Mouse (Mus musculus): ENCODE data around the gene Arfgef2. TPM values are rescaled to one million over a fixed set of nuclear protein-coding genes. Genes with fewer than 3 reads are reported as not detected.

The Arfgef2 gene
- 5.2 and 6.1 TPM in 2 replicates for polyA plus RNA-seq (2014; fragmentation: Nextera tagmentation; extraction: Ambion mirVana)

DNA sequence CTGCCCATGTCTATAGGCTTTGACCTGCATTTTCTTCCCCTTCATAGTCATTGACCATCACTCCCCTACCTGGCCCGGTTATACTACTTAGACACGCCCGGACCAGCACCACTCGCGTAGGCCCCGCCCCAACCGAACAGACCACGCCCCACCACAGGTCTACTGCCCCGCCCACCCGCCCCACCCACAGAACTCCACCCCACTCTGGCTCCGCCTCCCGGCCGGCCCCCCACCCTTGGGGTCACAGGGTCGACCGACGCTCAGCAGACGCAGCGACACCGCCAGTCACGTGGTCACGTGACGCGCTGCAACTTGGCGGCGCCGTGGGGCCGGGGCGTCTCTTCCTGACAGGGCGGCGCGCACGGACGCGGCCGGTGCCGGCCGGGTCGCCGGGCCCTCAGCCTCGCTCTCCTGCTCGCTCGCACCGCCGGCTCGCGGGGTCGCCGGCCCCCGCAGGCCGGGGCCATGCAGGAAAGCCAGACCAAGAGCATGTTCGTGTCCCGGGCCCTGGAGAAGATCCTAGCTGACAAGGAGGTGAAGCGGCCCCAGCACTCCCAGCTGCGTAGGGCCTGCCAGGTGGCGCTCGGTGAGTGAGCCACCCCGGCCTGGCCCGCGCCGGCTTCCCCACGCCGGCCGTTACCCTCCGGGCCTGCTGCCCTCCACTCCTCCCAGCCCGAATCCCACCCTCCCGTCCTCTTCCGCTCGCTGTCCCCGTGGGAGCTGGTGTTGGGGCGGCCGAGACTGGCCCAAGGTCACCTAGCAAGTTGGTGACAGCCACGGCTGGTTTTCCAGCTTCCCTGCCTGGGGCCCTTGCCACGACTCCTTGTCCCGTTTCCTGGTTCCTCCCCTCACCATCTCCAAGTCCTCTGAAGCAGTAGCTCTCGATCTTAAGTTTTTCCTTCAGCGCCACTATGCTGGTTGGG, at the start of gene Arfgef2:
Arfgef2 (plus strand) TSS at position 339 of the 923 bp plus-strand sequence.
- Histone ChIP-seq H3K9me3 (ENCODE audit: control insufficient read depth, low read length) (no peaks in the 10 kb centered on the region), H3K4me1 (replicated peaks; ENCODE audit: control insufficient read depth, insufficient read depth, low read length) (no peaks in the 10 kb centered on the region), H3K4me3 (ENCODE audit: low read depth, low read length) (peak within 1 kb of the TSS; percentile 79), H3K9ac (ENCODE audit: low read length) (peak within 1 kb of the TSS; percentile 80), H3K27ac (ENCODE audit: low read depth, low read length) (no peak within 1 kb of the TSS), H3K4me2 (ENCODE audit: low read depth, low read length, severe bottlenecking) (peak within 1 kb of the TSS; percentile 92), H3K36me3 (ENCODE audit: control insufficient read depth, insufficient read depth, low read length) (no peaks in the 10 kb centered on the region), H3K27me3 (ENCODE audit: control insufficient read depth, insufficient read depth, low read length) (no peaks in the 10 kb centered on the region)
- DNase-seq (ENCODE audit: low spot score) (peak; percentile 91), ATAC-seq (replicated peaks; ENCODE audit: low FRiP score) (peak; percentile 89)
- WGBS = under 1% methylated on average over 69 of the region's 76 CpGs

DNA sequence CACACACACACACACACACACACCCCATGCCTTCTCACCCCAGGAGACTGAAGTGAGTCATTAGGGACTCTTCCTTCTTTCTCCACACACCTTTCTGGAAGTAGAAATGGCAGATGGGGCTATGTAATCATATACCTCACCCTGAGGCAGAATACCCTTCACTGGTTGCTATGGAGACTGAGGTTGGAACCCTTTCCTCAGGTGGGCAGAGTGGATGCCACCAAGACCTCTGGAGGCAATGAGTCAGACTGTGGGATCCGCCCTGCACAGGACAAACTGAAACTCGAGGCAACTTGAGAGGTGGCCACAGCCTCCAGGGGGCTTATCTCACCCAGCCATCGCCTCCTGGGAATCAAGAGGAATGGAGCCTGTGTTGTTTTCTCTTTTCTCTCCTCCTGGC, 47.4 kb upstream of the Arfgef2 start:
- Histone ChIP-seq H3K9me3 (ENCODE audit: control insufficient read depth, low read length) (no peaks in the 10 kb centered on the region), H3K4me2 (ENCODE audit: low read depth, low read length, severe bottlenecking) (no peak overlapping the region), H3K4me1 (replicated peaks; ENCODE audit: control insufficient read depth, insufficient read depth, low read length) (no peaks in the 10 kb centered on the region), H3K27me3 (ENCODE audit: control insufficient read depth, insufficient read depth, low read length) (no peaks in the 10 kb centered on the region), H3K36me3 (ENCODE audit: control insufficient read depth, insufficient read depth, low read length) (no peaks in the 10 kb centered on the region), H3K27ac (ENCODE audit: low read depth, low read length) (no peak overlapping the region), H3K4me3 (ENCODE audit: low read depth, low read length) (no peak overlapping the region), H3K9ac (ENCODE audit: low read length) (no peak overlapping the region)
- 50% methylated on average over 3 of the region's 3 CpGs for WGBS
- ATAC-seq (replicated peaks; ENCODE audit: low FRiP score) = no peak
- DNase-seq (ENCODE audit: low spot score) = no peak

DNA sequence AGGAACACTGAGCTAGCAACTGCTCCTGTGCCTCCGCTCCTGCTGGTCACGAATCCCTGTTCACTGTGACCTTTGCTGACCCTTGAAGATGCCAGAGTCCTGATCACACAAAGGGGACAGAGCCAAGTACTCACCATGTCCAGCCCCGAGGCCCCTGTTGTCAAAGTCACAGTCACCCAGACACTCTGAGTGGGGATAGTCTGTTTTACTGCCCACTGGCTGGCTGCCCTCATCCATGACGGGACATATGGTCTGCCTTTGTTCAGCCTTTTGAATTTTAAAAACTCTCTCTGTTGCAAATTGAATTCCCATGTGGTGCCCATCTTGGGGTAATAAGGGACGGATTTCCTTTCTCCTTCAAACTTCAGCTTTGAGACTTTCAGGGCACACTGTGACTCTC, 41.3 kb upstream of the Arfgef2 start:
- Histone ChIP-seq H3K9me3 (ENCODE audit: control insufficient read depth, low read length) (no peaks in the 10 kb centered on the region), H3K4me1 (replicated peaks; ENCODE audit: control insufficient read depth, insufficient read depth, low read length) (no peaks in the 10 kb centered on the region), H3K9ac (ENCODE audit: low read length) (no peak overlapping the region), H3K4me3 (ENCODE audit: low read depth, low read length) (no peak overlapping the region), H3K4me2 (ENCODE audit: low read depth, low read length, severe bottlenecking) (no peak overlapping the region), H3K27me3 (ENCODE audit: control insufficient read depth, insufficient read depth, low read length) (no peaks in the 10 kb centered on the region), H3K36me3 (ENCODE audit: control insufficient read depth, insufficient read depth, low read length) (no peaks in the 10 kb centered on the region), H3K27ac (ENCODE audit: low read depth, low read length) (0 out of 2 replicates have a peak overlapping the region, but pooled peaks have one; percentile 3)
- DNase-seq (ENCODE audit: low spot score) (no peak), ATAC-seq (replicated peaks; ENCODE audit: low FRiP score) (no peak)
- 33% methylated on average over 5 of the region's 5 CpGs for whole genome bisulfite sequencing

DNA sequence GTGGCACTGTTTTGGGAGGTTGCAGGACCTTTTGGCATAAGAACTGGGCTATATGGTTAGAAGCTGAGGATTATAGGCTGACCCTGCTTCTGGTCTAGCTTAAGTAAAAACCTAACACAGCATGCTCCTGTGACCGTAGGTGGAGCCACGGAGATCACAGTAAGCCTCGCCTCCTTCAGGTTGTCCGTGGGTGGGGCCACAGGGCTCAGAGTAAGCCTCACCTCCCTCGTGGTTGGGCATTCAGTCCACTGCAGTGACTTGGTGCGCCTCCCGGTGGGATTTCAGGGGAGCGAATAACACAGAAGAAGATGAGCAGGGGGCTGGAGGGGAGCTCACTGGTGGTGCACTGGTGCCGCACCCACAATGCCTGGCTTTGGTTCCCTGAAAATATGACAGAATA, 37.8 kb upstream of the Arfgef2 start:
- H3K9ac ChIP-seq (ENCODE audit: low read length) = no peak overlapping the region
- no peaks in the 10 kb centered on the region for H3K4me1 ChIP-seq (replicated peaks; ENCODE audit: control insufficient read depth, insufficient read depth, low read length)
- no peaks in the 10 kb centered on the region for H3K27me3 ChIP-seq (ENCODE audit: control insufficient read depth, insufficient read depth, low read length)
- WGBS = 74% methylated on average over 9 of the region's 9 CpGs
- no peak for DNase-seq (ENCODE audit: low spot score)
- H3K9me3 ChIP-seq (ENCODE audit: control insufficient read depth, low read length) = no peaks in the 10 kb centered on the region
- H3K4me3 ChIP-seq (ENCODE audit: low read depth, low read length) = no peak overlapping the region
- no peaks in the 10 kb centered on the region for H3K36me3 ChIP-seq (ENCODE audit: control insufficient read depth, insufficient read depth, low read length)
- no peak for ATAC-seq (replicated peaks; ENCODE audit: low FRiP score)
- no peak overlapping the region for H3K27ac ChIP-seq (ENCODE audit: low read depth, low read length)
- no peak overlapping the region for H3K4me2 ChIP-seq (ENCODE audit: low read depth, low read length, severe bottlenecking)

DNA sequence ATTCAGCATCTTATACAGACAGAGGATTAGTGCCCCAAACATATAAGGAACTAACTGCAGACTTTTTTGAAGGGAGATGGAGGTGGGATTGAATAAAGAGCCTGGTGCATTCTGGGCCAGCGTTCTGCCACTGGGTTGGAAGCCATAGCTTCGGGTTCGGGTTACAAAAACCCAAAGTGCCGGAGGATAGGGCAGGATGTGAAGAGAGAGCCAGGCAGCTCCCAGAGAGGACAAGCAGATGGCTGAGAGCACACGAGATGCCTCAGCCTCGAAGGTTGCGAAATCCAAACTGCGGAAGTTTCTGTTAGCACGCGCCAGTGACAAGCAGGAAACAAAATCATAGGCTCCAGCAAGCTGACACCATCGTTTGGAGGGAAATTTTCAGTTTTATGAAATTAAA, 34.0 kb upstream of the Arfgef2 start:
- WGBS = 72% methylated on average over 11 of the region's 11 CpGs
- DNase-seq (ENCODE audit: low spot score) = no peak
- no peak overlapping the region for H3K4me2 ChIP-seq (ENCODE audit: low read depth, low read length, severe bottlenecking)
- H3K9me3 ChIP-seq (ENCODE audit: control insufficient read depth, low read length) = no peaks in the 10 kb centered on the region
- H3K27me3 ChIP-seq (ENCODE audit: control insufficient read depth, insufficient read depth, low read length) = no peaks in the 10 kb centered on the region
- H3K4me1 ChIP-seq (replicated peaks; ENCODE audit: control insufficient read depth, insufficient read depth, low read length) = no peaks in the 10 kb centered on the region
- ATAC-seq (replicated peaks; ENCODE audit: low FRiP score) = no peak
- no peak overlapping the region for H3K9ac ChIP-seq (ENCODE audit: low read length)
- no peak overlapping the region for H3K4me3 ChIP-seq (ENCODE audit: low read depth, low read length)
- no peaks in the 10 kb centered on the region for H3K36me3 ChIP-seq (ENCODE audit: control insufficient read depth, insufficient read depth, low read length)
- H3K27ac ChIP-seq (ENCODE audit: low read depth, low read length) = no peak overlapping the region

DNA sequence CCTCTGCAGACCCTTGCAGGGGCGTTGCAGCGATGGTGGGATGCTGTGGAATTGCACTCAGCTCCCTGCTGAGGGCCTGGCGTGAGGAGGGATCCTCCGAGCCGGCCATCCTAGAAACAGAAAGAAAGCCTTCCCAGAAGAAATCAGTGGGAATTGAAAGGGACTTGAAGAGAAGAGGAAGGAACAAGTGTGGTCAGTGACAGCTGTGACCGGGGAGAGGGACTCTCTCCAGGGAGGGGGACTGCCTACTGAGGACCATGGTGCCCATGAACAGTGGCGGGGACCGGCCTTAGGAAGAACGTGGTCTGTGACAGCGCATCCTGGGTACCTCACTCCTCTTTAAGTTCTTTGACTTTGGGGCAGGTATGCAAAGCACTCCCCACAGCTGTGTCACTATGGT, 31.8 kb upstream of the Arfgef2 start:
- no peak overlapping the region for H3K27ac ChIP-seq (ENCODE audit: low read depth, low read length)
- WGBS = 86% methylated on average over 10 of the region's 10 CpGs
- no peak for ATAC-seq (replicated peaks; ENCODE audit: low FRiP score)

DNA sequence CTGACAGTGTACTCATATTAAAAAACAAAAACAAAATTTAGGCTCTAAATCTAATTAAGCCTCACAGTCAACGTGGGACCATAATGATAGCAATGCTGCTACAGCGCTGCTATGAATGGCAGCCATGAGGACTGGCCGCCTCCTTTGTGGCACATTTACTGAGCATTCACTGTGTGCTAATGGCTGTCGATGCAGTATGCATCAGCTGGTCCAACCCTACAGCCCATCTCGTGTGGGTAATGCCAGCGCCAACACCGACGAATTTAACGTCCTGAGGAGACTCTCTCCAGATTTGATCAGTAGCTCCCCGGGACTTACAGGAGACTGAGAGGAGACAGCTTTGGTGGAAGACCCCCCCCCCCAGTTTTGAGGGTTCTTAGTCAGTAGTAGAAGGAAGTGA, 31.1 kb upstream of the Arfgef2 start:
- Histone ChIP-seq H3K36me3 (ENCODE audit: control insufficient read depth, insufficient read depth, low read length) (no peaks in the 10 kb centered on the region), H3K9me3 (ENCODE audit: control insufficient read depth, low read length) (no peaks in the 10 kb centered on the region), H3K27ac (ENCODE audit: low read depth, low read length) (no peak overlapping the region), H3K4me3 (ENCODE audit: low read depth, low read length) (no peak overlapping the region), H3K4me1 (replicated peaks; ENCODE audit: control insufficient read depth, insufficient read depth, low read length) (no peaks in the 10 kb centered on the region), H3K4me2 (ENCODE audit: low read depth, low read length, severe bottlenecking) (no peak overlapping the region), H3K9ac (ENCODE audit: low read length) (no peak overlapping the region), H3K27me3 (ENCODE audit: control insufficient read depth, insufficient read depth, low read length) (no peaks in the 10 kb centered on the region)
- DNase-seq (ENCODE audit: low spot score) = no peak
- ATAC-seq (replicated peaks; ENCODE audit: low FRiP score) = no peak
- 90% methylated on average over 10 of the region's 10 CpGs for WGBS

More for the DNA sequence above, 31.8 kb upstream of the Arfgef2 start:
- Histone ChIP-seq H3K9ac (ENCODE audit: low read length) (no peak overlapping the region), H3K4me2 (ENCODE audit: low read depth, low read length, severe bottlenecking) (no peak overlapping the region), H3K9me3 (ENCODE audit: control insufficient read depth, low read length) (no peaks in the 10 kb centered on the region), H3K27me3 (ENCODE audit: control insufficient read depth, insufficient read depth, low read length) (no peaks in the 10 kb centered on the region), H3K4me1 (replicated peaks; ENCODE audit: control insufficient read depth, insufficient read depth, low read length) (no peaks in the 10 kb centered on the region), H3K4me3 (ENCODE audit: low read depth, low read length) (no peak overlapping the region), H3K36me3 (ENCODE audit: control insufficient read depth, insufficient read depth, low read length) (no peaks in the 10 kb centered on the region)
- DNase-seq (ENCODE audit: low spot score) = no peak

DNA sequence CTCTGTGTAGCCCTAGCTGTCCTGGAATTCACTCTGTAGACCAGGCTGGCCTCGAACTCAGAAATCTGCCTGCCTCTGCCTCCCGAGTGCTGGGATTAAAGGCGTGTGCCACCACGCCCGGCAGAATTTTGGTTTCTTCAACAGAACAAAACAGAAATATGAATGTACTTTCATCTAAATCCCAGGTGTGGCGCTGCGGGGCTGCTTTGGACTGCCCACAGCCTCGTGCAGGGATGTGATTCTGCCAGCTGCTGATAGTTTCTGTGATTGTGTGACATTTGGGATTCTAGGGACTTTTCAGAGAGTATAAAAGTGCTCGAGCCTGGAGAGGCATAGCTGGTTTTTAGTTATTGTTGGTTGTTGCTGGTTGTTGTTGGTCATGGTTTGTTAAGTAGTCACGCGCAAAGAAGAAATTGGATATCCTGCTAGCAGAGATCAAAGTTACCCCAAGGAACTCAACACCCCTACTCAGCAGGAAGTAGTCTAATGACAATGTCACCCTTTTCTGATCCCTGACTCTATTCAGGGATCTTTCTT, 30.0 kb upstream of the Arfgef2 start:
- H3K27ac ChIP-seq (ENCODE audit: low read depth, low read length) = no peak overlapping the region
- H3K9me3 ChIP-seq (ENCODE audit: control insufficient read depth, low read length) = no peaks in the 10 kb centered on the region
- no peak overlapping the region for H3K4me2 ChIP-seq (ENCODE audit: low read depth, low read length, severe bottlenecking)
- no peaks in the 10 kb centered on the region; the same call in 1 of the 2 replicates for H3K4me1 ChIP-seq (replicated peaks; ENCODE audit: control insufficient read depth, insufficient read depth, low read length)
- no peaks in the 10 kb centered on the region for H3K27me3 ChIP-seq (ENCODE audit: control insufficient read depth, insufficient read depth, low read length)
- DNase-seq (ENCODE audit: low spot score) (no peak), ATAC-seq (replicated peaks; ENCODE audit: low FRiP score) (no peak)
- H3K9ac ChIP-seq (ENCODE audit: low read length) = no peak overlapping the region
- no peak overlapping the region for H3K4me3 ChIP-seq (ENCODE audit: low read depth, low read length)
- H3K36me3 ChIP-seq (ENCODE audit: control insufficient read depth, insufficient read depth, low read length) = no peaks in the 10 kb centered on the region
- 68% methylated on average over 11 of the region's 11 CpGs for WGBS
